Mouse (Mus musculus) heart, adult 10 weeks (tissue): ENCODE data around the gene Olfr1079. TPM values are rescaled to one million over a fixed set of nuclear protein-coding genes. Genes with fewer than 3 reads are reported as not detected.

ENCODE experiments used
- polyA plus RNA-seq: library from polyadenylated mRNA; stranded (reverse); fragments of 350-450 nt; fragmentation: Illumina TruSeq; extraction: RNeasy Lipid Tissue Mini Kit (QIAGEN cat#74804); gene quantifications from one replicate; pipeline ENCODE4 v1.2.3, GENCODE M21; 2014; ENCODE audit warnings: low read depth, low replicate concordance

Gene Olfr1079
- not detected for polyA plus RNA-seq

GRCm38 (mm10) chr2:86542380-86542779 is at the start of gene Olfr1079:
Olfr1079 (minus strand) TSS chr2:86542480.

GRCm38 (mm10) chr2:86558135-86558534 is 15.9 kb upstream of the Olfr1079 start, which contains the start of gene Olfr1080:
Olfr1080 (minus strand) TSS chr2:86558235.

GRCm38 (mm10) chr2:86508161-86508560 is 34.1 kb downstream of the Olfr1079 start, which contains the start of gene Olfr1076:
Olfr1076 (plus strand) TSS chr2:86508461.

GRCm38 (mm10) chr2:86487286-86487685 is 55.0 kb downstream of the Olfr1079 start, which contains the start of gene Olfr228:
Olfr228 (minus strand) TSS chr2:86487386.

Other genes starting within 250 kb of the Olfr1079 start
- gene Olfr1053, start 227.2 kb downstream of the Olfr1079 start, polyA plus RNA-seq = not detected
- not detected for gene Olfr1054, start 207.0 kb downstream of the Olfr1079 start, polyA plus RNA-seq
- gene Olfr1055, start 192.2 kb downstream of the Olfr1079 start, polyA plus RNA-seq = not detected
- gene Olfr1056, start 180.0 kb downstream of the Olfr1079 start, polyA plus RNA-seq = not detected
- gene Olfr1057, start 164.1 kb downstream of the Olfr1079 start, polyA plus RNA-seq = not detected
- not detected for gene Olfr1058, start 153.9 kb downstream of the Olfr1079 start, polyA plus RNA-seq
- not detected for gene Olfr1061, start 128.4 kb downstream of the Olfr1079 start, polyA plus RNA-seq
- not detected for gene Olfr1062, start 115.7 kb downstream of the Olfr1079 start, polyA plus RNA-seq
- not detected for gene Olfr1065, start 91.9 kb downstream of the Olfr1079 start, polyA plus RNA-seq
- gene Olfr1066, start 86.2 kb downstream of the Olfr1079 start, polyA plus RNA-seq = not detected
- gene Olfr228, start 55.1 kb downstream of the Olfr1079 start, polyA plus RNA-seq = not detected
- gene Olfr1076, start 34.0 kb downstream of the Olfr1079 start, polyA plus RNA-seq = not detected
- not detected for gene Olfr1080, start 15.8 kb upstream of the Olfr1079 start, polyA plus RNA-seq
- gene Olfr1082, start 56.5 kb upstream of the Olfr1079 start, polyA plus RNA-seq = not detected
- not detected for gene Olfr1084, start 97.2 kb upstream of the Olfr1079 start, polyA plus RNA-seq
- gene Olfr1085, start 119.5 kb upstream of the Olfr1079 start, polyA plus RNA-seq = not detected
- gene Olfr1086, start 137.6 kb upstream of the Olfr1079 start, polyA plus RNA-seq = not detected
- gene Olfr1087, start 155.9 kb upstream of the Olfr1079 start, polyA plus RNA-seq = not detected
- not detected for gene Olfr1089, start 191.2 kb upstream of the Olfr1079 start, polyA plus RNA-seq
- not detected for gene Olfr1090, start 216.5 kb upstream of the Olfr1079 start, polyA plus RNA-seq
- not detected for gene Olfr1093, start 240.0 kb upstream of the Olfr1079 start, polyA plus RNA-seq